Mouse (Mus musculus): ENCODE data around the gene Frrs1l. TPM values are rescaled to one million over a fixed set of nuclear protein-coding genes. Genes with fewer than 3 reads are reported as not detected.

Frrs1l gene
- polyA plus RNA-seq, 1 experiment from 2014 or later, result 23.8 TPM

- Histone ChIP-seq H3K36me3 (ENCODE audit: control insufficient read depth, insufficient read depth, low read length) (peaks cover 4% of the 10 kb centered on the region; the same call in 1 of the 2 replicates), H3K4me3 (ENCODE audit: low read depth, low read length) (no peak overlapping the region), H3K9me3 (replicated peaks; ENCODE audit: control insufficient read depth, low read length, poor library complexity, severe bottlenecking) (no peaks in the 10 kb centered on the region), H3K27me3 (ENCODE audit: control insufficient read depth, insufficient read depth, low read depth, low read length) (no peaks in the 10 kb centered on the region), H3K4me1 (ENCODE audit: control insufficient read depth, insufficient read depth, low read length) (no peaks in the 10 kb centered on the region), H3K27ac (ENCODE audit: low read length) (no peak overlapping the region), H3K4me2 (ENCODE audit: low read length) (no peak overlapping the region), H3K9ac (ENCODE audit: low read depth, low read length) (no peak overlapping the region)
- 87% methylated on average over 2 of the region's 2 CpGs for WGBS
- ATAC-seq, result no peak
Measured at GRCm38 (mm10) chr4:57001437-57001836, 11.2 kb upstream of the Frrs1l start.

- peaks cover 5% of the 10 kb centered on the region; the same call in 1 of the 2 replicates for H3K4me1 ChIP-seq (ENCODE audit: control insufficient read depth, insufficient read depth, low read length)
- H3K27me3 ChIP-seq (ENCODE audit: control insufficient read depth, insufficient read depth, low read depth, low read length), result no peaks in the 10 kb centered on the region
- no peak for ATAC-seq
- peaks cover 4% of the 10 kb centered on the region; the same call in 1 of the 2 replicates for H3K36me3 ChIP-seq (ENCODE audit: control insufficient read depth, insufficient read depth, low read length)
- 88% methylated on average over 7 of the region's 7 CpGs for WGBS
- no peak overlapping the region for H3K9ac ChIP-seq (ENCODE audit: low read depth, low read length)
- H3K4me2 ChIP-seq (ENCODE audit: low read length), result no peak overlapping the region
- H3K27ac ChIP-seq (ENCODE audit: low read length), result no peak overlapping the region
- no peak overlapping the region for H3K4me3 ChIP-seq (ENCODE audit: low read depth, low read length)
- no peaks in the 10 kb centered on the region for H3K9me3 ChIP-seq (replicated peaks; ENCODE audit: control insufficient read depth, low read length, poor library complexity, severe bottlenecking)
Measured at GRCm38 (mm10) chr4:56993331-56993730, 3.1 kb upstream of the Frrs1l start.

- Histone ChIP-seq H3K27ac (ENCODE audit: low read length) (no peak overlapping the region), H3K9ac (ENCODE audit: low read depth, low read length) (no peak overlapping the region), H3K36me3 (ENCODE audit: control insufficient read depth, insufficient read depth, low read length) (no peaks in the 10 kb centered on the region), H3K27me3 (ENCODE audit: control insufficient read depth, insufficient read depth, low read depth, low read length) (no peaks in the 10 kb centered on the region), H3K4me3 (ENCODE audit: low read depth, low read length) (no peak overlapping the region), H3K4me2 (ENCODE audit: low read length) (no peak overlapping the region), H3K9me3 (replicated peaks; ENCODE audit: control insufficient read depth, low read length, poor library complexity, severe bottlenecking) (no peaks in the 10 kb centered on the region), H3K4me1 (ENCODE audit: control insufficient read depth, insufficient read depth, low read length) (peaks cover 8% of the 10 kb centered on the region; the same call in 1 of the 2 replicates)
- no peak for ATAC-seq
- 77% methylated on average over 2 of the region's 2 CpGs for WGBS
Measured at GRCm38 (mm10) chr4:56991951-56992350, 1.8 kb upstream of the Frrs1l start.

GRCm38 (mm10) chr4:56989431-56990214 lies 568 bp downstream of the Frrs1l start:
- peak overlapping the region; percentile 72 for H3K9ac ChIP-seq (ENCODE audit: low read depth, low read length)
- H3K4me2 ChIP-seq (ENCODE audit: low read length), result peak overlapping the region; percentile 65
- no peaks in the 10 kb centered on the region for H3K27me3 ChIP-seq (ENCODE audit: control insufficient read depth, insufficient read depth, low read depth, low read length)
- no peaks in the 10 kb centered on the region for H3K9me3 ChIP-seq (replicated peaks; ENCODE audit: control insufficient read depth, low read length, poor library complexity, severe bottlenecking)
- under 1% methylated on average over 38 of the region's 45 CpGs for WGBS
- ATAC-seq, result peak; percentile 82
- H3K36me3 ChIP-seq (ENCODE audit: control insufficient read depth, insufficient read depth, low read length), result no peaks in the 10 kb centered on the region
- H3K4me1 ChIP-seq (ENCODE audit: control insufficient read depth, insufficient read depth, low read length), result peaks cover 8% of the 10 kb centered on the region; the same call in 1 of the 2 replicates
- peak overlapping the region; percentile 84 for H3K27ac ChIP-seq (ENCODE audit: low read length)
- H3K4me3 ChIP-seq (ENCODE audit: low read depth, low read length), result peak overlapping the region; percentile 59

GRCm38 (mm10) chr4:56965586-56966179 lies 24.5 kb downstream of the Frrs1l start:
- H3K9me3 ChIP-seq (replicated peaks; ENCODE audit: control insufficient read depth, low read length, poor library complexity, severe bottlenecking), result no peaks in the 10 kb centered on the region
- ATAC-seq, result no peak
- H3K9ac ChIP-seq (ENCODE audit: low read depth, low read length), result no peak overlapping the region
- H3K27me3 ChIP-seq (ENCODE audit: control insufficient read depth, insufficient read depth, low read depth, low read length), result no peaks in the 10 kb centered on the region
- peaks cover 33% of the 10 kb centered on the region for H3K36me3 ChIP-seq (ENCODE audit: control insufficient read depth, insufficient read depth, low read length)
- WGBS, result 78% methylated on average over 7 of the region's 7 CpGs
- H3K4me3 ChIP-seq (ENCODE audit: low read depth, low read length), result no peak overlapping the region
- H3K27ac ChIP-seq (ENCODE audit: low read length), result no peak overlapping the region
- no peaks in the 10 kb centered on the region for H3K4me1 ChIP-seq (ENCODE audit: control insufficient read depth, insufficient read depth, low read length)
- H3K4me2 ChIP-seq (ENCODE audit: low read length), result no peak overlapping the region

- no peak overlapping the region for H3K4me3 ChIP-seq (ENCODE audit: low read depth, low read length)
- no peaks in the 10 kb centered on the region for H3K4me1 ChIP-seq (ENCODE audit: control insufficient read depth, insufficient read depth, low read length)
- no peak for ATAC-seq
- H3K36me3 ChIP-seq (ENCODE audit: control insufficient read depth, insufficient read depth, low read length), result peaks cover 39% of the 10 kb centered on the region
- no peak overlapping the region for H3K4me2 ChIP-seq (ENCODE audit: low read length)
- H3K27ac ChIP-seq (ENCODE audit: low read length), result no peak overlapping the region
- no peak overlapping the region for H3K9ac ChIP-seq (ENCODE audit: low read depth, low read length)
- WGBS, result 90% methylated on average over 6 of the region's 6 CpGs
- no peaks in the 10 kb centered on the region for H3K27me3 ChIP-seq (ENCODE audit: control insufficient read depth, insufficient read depth, low read depth, low read length)
- no peaks in the 10 kb centered on the region for H3K9me3 ChIP-seq (replicated peaks; ENCODE audit: control insufficient read depth, low read length, poor library complexity, severe bottlenecking)
Measured at GRCm38 (mm10) chr4:56963687-56964086, 26.5 kb downstream of the Frrs1l start.

GRCm38 (mm10) chr4:56961320-56961925 lies 28.8 kb downstream of the Frrs1l start:
- Histone ChIP-seq H3K27me3 (ENCODE audit: control insufficient read depth, insufficient read depth, low read depth, low read length) (no peaks in the 10 kb centered on the region), H3K4me3 (ENCODE audit: low read depth, low read length) (no peak overlapping the region), H3K4me2 (ENCODE audit: low read length) (no peak overlapping the region), H3K9me3 (replicated peaks; ENCODE audit: control insufficient read depth, low read length, poor library complexity, severe bottlenecking) (no peaks in the 10 kb centered on the region), H3K36me3 (ENCODE audit: control insufficient read depth, insufficient read depth, low read length) (peaks cover 24% of the 10 kb centered on the region), H3K4me1 (ENCODE audit: control insufficient read depth, insufficient read depth, low read length) (no peaks in the 10 kb centered on the region), H3K27ac (ENCODE audit: low read length) (no peak overlapping the region), H3K9ac (ENCODE audit: low read depth, low read length) (no peak overlapping the region)
- no peak for ATAC-seq
- 87% methylated on average over 12 of the region's 12 CpGs for WGBS

GRCm38 (mm10) chr4:56957518-56957917 lies 32.7 kb downstream of the Frrs1l start:
- H3K9me3 ChIP-seq (replicated peaks; ENCODE audit: control insufficient read depth, low read length, poor library complexity, severe bottlenecking), result no peaks in the 10 kb centered on the region
- 72% methylated on average over 9 of the region's 9 CpGs for WGBS
- no peaks in the 10 kb centered on the region for H3K27me3 ChIP-seq (ENCODE audit: control insufficient read depth, insufficient read depth, low read depth, low read length)
- no peak overlapping the region for H3K4me3 ChIP-seq (ENCODE audit: low read depth, low read length)
- no peaks in the 10 kb centered on the region for H3K4me1 ChIP-seq (ENCODE audit: control insufficient read depth, insufficient read depth, low read length)
- peaks cover 15% of the 10 kb centered on the region for H3K36me3 ChIP-seq (ENCODE audit: control insufficient read depth, insufficient read depth, low read length)
- H3K27ac ChIP-seq (ENCODE audit: low read length), result no peak overlapping the region
- H3K9ac ChIP-seq (ENCODE audit: low read depth, low read length), result no peak overlapping the region
- H3K4me2 ChIP-seq (ENCODE audit: low read length), result no peak overlapping the region
- ATAC-seq, result no peak

- Histone ChIP-seq H3K36me3 (ENCODE audit: control insufficient read depth, insufficient read depth, low read length) (no peaks in the 10 kb centered on the region), H3K9ac (ENCODE audit: low read depth, low read length) (no peak overlapping the region), H3K27ac (ENCODE audit: low read length) (no peak overlapping the region), H3K4me3 (ENCODE audit: low read depth, low read length) (no peak overlapping the region), H3K4me2 (ENCODE audit: low read length) (no peak overlapping the region), H3K4me1 (ENCODE audit: control insufficient read depth, insufficient read depth, low read length) (no peaks in the 10 kb centered on the region), H3K9me3 (replicated peaks; ENCODE audit: control insufficient read depth, low read length, poor library complexity, severe bottlenecking) (no peaks in the 10 kb centered on the region), H3K27me3 (ENCODE audit: control insufficient read depth, insufficient read depth, low read depth, low read length) (no peaks in the 10 kb centered on the region)
- no peak for ATAC-seq
- WGBS, result 77% methylated on average over 6 of the region's 6 CpGs
Measured at GRCm38 (mm10) chr4:56953235-56953634, 37.0 kb downstream of the Frrs1l start.

Data from midbrain, embryonic 16.5 days (tissue).